11 mouse cellular contexts compared by ENCODE assay signal in genomic region chr10:82866356-82866755, GRCm38 (mm10). TPM values are rescaled to one million over a fixed set of nuclear protein-coding genes. Genes with fewer than 3 reads are reported as not detected.
A peak's percentile ranks its signal among the peaks of the same experiment; 100 is the strongest.
DNase-seq lines count a peak whose midpoint lies in the region; ATAC-seq and TF ChIP-seq lines count a peak whose summit lies in the region.
"Had no signal": no experiment of that assay in that cellular context is flagged by ENCODE, and none has a peak within 500 bp of the region (broad histone marks: within the 10 kb centered on the region; RNA-seq: fewer than 3 reads in every experiment).

Gene Eid3 (plus strand): TSS chr10:82866626.

- TF ChIP-seq CTCF in lung, adult 2 months (IDR thresholded peaks at IDR 0.05; ENCODE audit: insufficient read depth, low read length) = no peak

- WGBS in hindbrain, embryonic 13.5 days = 62% methylated on average over 9 of the region's 9 CpGs
- 67% methylated on average over 9 of the region's 9 CpGs for WGBS in hindbrain, embryonic 12.5 days
- 65% methylated on average over 9 of the region's 9 CpGs for whole genome bisulfite sequencing in lung, adult 2 months

- H3K4me2 ChIP-seq in hindbrain, embryonic 13.5 days = peak within 1 kb of the TSS; percentile 22; the same call in 1 of the 2 replicates
- H3K4me2 ChIP-seq in hindbrain, embryonic 12.5 days (replicated peaks) = no peak within 1 kb of the TSS
- H3K4me2 ChIP-seq: heart, embryonic 12.5 days had no signal

- intact Hi-C loops in heart, postnatal 25 days (cut with DNase I) = no loop called here

- peaks cover 29% of the 10 kb centered on the region for H3K36me3 ChIP-seq in hindbrain, embryonic 13.5 days
- peaks cover 35% of the 10 kb centered on the region for H3K36me3 ChIP-seq in hindbrain, embryonic 12.5 days

- no peak within 1 kb of the TSS for H3K4me3 ChIP-seq in hindbrain, embryonic 13.5 days
- H3K4me3 ChIP-seq in hindbrain, embryonic 12.5 days = no peak within 1 kb of the TSS
- H3K4me3 ChIP-seq in lung, adult 2 months (replicated peaks; ENCODE audit: extremely low read depth, low read depth, low read length) = no peak within 1 kb of the TSS
- H3K4me3 ChIP-seq: heart, embryonic 12.5 days; layer of hippocampus, adult 2 months; megakaryocyte, embryonic 14.5 days had no signal

- H3K27me3 ChIP-seq in hindbrain, embryonic 13.5 days = no peaks in the 10 kb centered on the region
- no peaks in the 10 kb centered on the region for H3K27me3 ChIP-seq in hindbrain, embryonic 12.5 days
- H3K27me3 ChIP-seq: heart, embryonic 12.5 days; megakaryocyte, embryonic 14.5 days had no signal

- H3K27ac ChIP-seq in hindbrain, embryonic 13.5 days = 0 out of 2 replicates have a peak within 1 kb of the TSS, but pooled peaks have one; percentile 4
- H3K27ac ChIP-seq in hindbrain, embryonic 12.5 days = no peak within 1 kb of the TSS
- H3K27ac ChIP-seq: layer of hippocampus, adult 2 months had no signal

- no peaks in the 10 kb centered on the region for H3K9me3 ChIP-seq in hindbrain, embryonic 13.5 days
- H3K9me3 ChIP-seq in hindbrain, embryonic 12.5 days (replicated peaks) = no peaks in the 10 kb centered on the region
- H3K9me3 ChIP-seq: heart, embryonic 12.5 days; megakaryocyte, embryonic 14.5 days had no signal

- peak; percentile 27 to 48 for DNase-seq in thymus, postnatal 36 days
- DNase-seq in thymus, postnatal 10 days (ENCODE audit: low spot score in 2 of 2) = no peak
- DNase-seq in kidney, postnatal 10 days = peak; percentile 32
- no peak for DNase-seq in heart, postnatal 25 days (ENCODE audit: low spot score)
- DNase-seq in lung, adult 2 months = no peak
- no peak for DNase-seq in urinary bladder, adult 2 months (ENCODE audit: low spot score)

- peaks cover 46% of the 10 kb centered on the region for H3K4me1 ChIP-seq in hindbrain, embryonic 13.5 days (replicated peaks)
- H3K4me1 ChIP-seq in hindbrain, embryonic 12.5 days = peaks cover 33% of the 10 kb centered on the region
- peaks cover 2% of the 10 kb centered on the region; the same call in 1 of the 2 replicates for H3K4me1 ChIP-seq in lung, adult 2 months (ENCODE audit: control insufficient read depth, insufficient read depth, low read length)

- 0 out of 2 replicates have a peak, but pooled peaks have one; percentile 16 for ATAC-seq in hindbrain, embryonic 13.5 days (ENCODE audit: low FRiP score)
- no peak for ATAC-seq in hindbrain, embryonic 12.5 days (ENCODE audit: low FRiP score)

- no peak within 1 kb of the TSS for H3K9ac ChIP-seq in hindbrain, embryonic 13.5 days
- no peak within 1 kb of the TSS for H3K9ac ChIP-seq in hindbrain, embryonic 12.5 days
- H3K9ac ChIP-seq: heart, embryonic 12.5 days had no signal

- TF ChIP-seq POLR2A in lung, adult 2 months (IDR thresholded peaks at IDR 0.05; ENCODE audit: borderline replicate concordance, extremely low read depth, low read depth, low read length) = no peak

RNA-seq across cellular contexts. Expression of gene Eid3, which starts in this region (rescaled TPM):
- polyA plus RNA-seq in hindbrain, embryonic 13.5 days (2015; fragmentation: Nextera tagmentation; extraction: Ambion mirVana) = 0.39 and 0.68 TPM in 2 replicates
- polyA plus RNA-seq in hindbrain, embryonic 12.5 days (2016; fragmentation: Nextera tagmentation; extraction: Ambion mirVana) = 0.53 and 0.59 TPM in 2 replicates
- total RNA-seq in heart, postnatal 25 days (2021) = 1 to 10 TPM in 1 of 2 experiments, under 1 TPM in 1; 0.57 to 1.3 TPM
- 0.28 and 0.37 TPM in 2 replicates for polyA plus RNA-seq in lung, adult 2 months (2012; rRNA removed)
- polyA plus RNA-seq in urinary bladder, adult 2 months (2012; rRNA removed) = 0.22 and 0.77 TPM in 2 replicates

Comparison
In these comparisons a context has a peak if more than half of its experiments do, and no peak if none do; other contexts are left out.
1. DNase-seq: peak in thymus, postnatal 36 days (2 of 2) and kidney, postnatal 10 days (single experiment); none in thymus, postnatal 10 days (0 of 2), heart, postnatal 25 days (single experiment), lung, adult 2 months (single experiment) and urinary bladder, adult 2 months (single experiment).
2. Peak in ATAC-seq, H3K27ac ChIP-seq and H3K4me2 ChIP-seq in hindbrain, embryonic 13.5 days; RNA of the gene not detected or under 1 TPM.